Mouse (Mus musculus) stomach, postnatal 0 days (tissue): ENCODE results near the gene Chst15.

Experiments used
- CTCF ChIP-seq: IDR thresholded peaks from 2 replicates; pipeline ENCODE4 v1.5.1; 2016; ENCODE audit warnings: antibody characterized with exemption, low read depth, mild to moderate bottlenecking, moderate library complexity
- EP300 ChIP-seq: optimal IDR thresholded peaks from 2 replicates; pipeline ENCODE3; 2016; ENCODE audit warnings: antibody characterized with exemption

GRCm38 (mm10) chr7:132197817-132198475 is 119.1 kb downstream of the Chst15 start:
- TF ChIP-seq EP300 (no peak), CTCF (no peak)
